Mouse (Mus musculus) heart, embryonic 11.5 days (tissue): ENCODE results near the gene Esr1. TPM values are rescaled to one million over a fixed set of nuclear protein-coding genes. Genes with fewer than 3 reads are reported as not detected.

Experiments used
- ATAC-seq: fragments of 200-750 bp; cut with Nextera tagmentation; replicated peaks from 2 replicates; pipeline ENCODE4 v1.8.0; 2017; ENCODE audit warnings: moderate library complexity; ENCODE audit not compliant: insufficient number of reproducible peaks, low FRiP score, low TSS enrichment
- H3K27ac ChIP-seq: fragments of 300-500 bp; sonication (generic); 2 replicates; pipeline ENCODE4 v1.5.1; 2014; ENCODE audit warnings: mild to moderate bottlenecking, low read depth, low read length
- H3K27me3 ChIP-seq: fragments of 300-500 bp; sonication (generic); 2 replicates; pipeline ENCODE4 v1.6.1; 2014; ENCODE audit warnings: mild to moderate bottlenecking, low read length, mixed read lengths; ENCODE audit not compliant: control insufficient read depth, insufficient read depth
- H3K36me3 ChIP-seq: fragments of 300-500 bp; sonication (generic); 2 replicates; pipeline ENCODE4 v1.6.1; 2014; ENCODE audit warnings: mild to moderate bottlenecking, low read length, moderate library complexity, mixed read lengths; ENCODE audit not compliant: control insufficient read depth, insufficient read depth
- H3K4me1 ChIP-seq: fragments of 300-500 bp; sonication (generic); 2 replicates; pipeline ENCODE4 v1.6.1; 2014; ENCODE audit warnings: low read length; ENCODE audit not compliant: control insufficient read depth, insufficient read depth
- H3K4me2 ChIP-seq: fragments of 300-500 bp; sonication (generic); 2 replicates; pipeline ENCODE4 v1.6.1; 2014; ENCODE audit warnings: mild to moderate bottlenecking, moderate library complexity
- H3K4me3 ChIP-seq: fragments of 300-500 bp; sonication (generic); 2 replicates; pipeline ENCODE4 v1.5.1; 2014; ENCODE audit warnings: low read depth, low read length
- H3K9ac ChIP-seq: fragments of 300-500 bp; sonication (generic); 2 replicates; pipeline ENCODE4 v1.6.1; 2014; ENCODE audit warnings: mild to moderate bottlenecking, low read depth, low read length, moderate library complexity
- H3K9me3 ChIP-seq: fragments of 300-500 bp; sonication (generic); replicated peaks from 2 replicates; pipeline ENCODE4 v1.6.1; 2016; ENCODE audit warnings: low read length; ENCODE audit not compliant: control insufficient read depth
- WGBS: fragments of 180-500 bp; shearing (Covaris S2); extraction: QIAGEN DNeasy Blood & Tissue Kit; methylation state at CpG from one replicate; pipeline ENCODE4 v1.1.7; 2014; ENCODE audit not compliant: insufficient replicate concordance; 5-methylcytosine and 5-hydroxymethylcytosine counted together
- polyA plus RNA-seq: library from polyadenylated mRNA; unstranded; fragments of >200 nt; fragmentation: Nextera tagmentation; extraction: Ambion mirVana; gene quantifications from 2 replicates; pipeline ENCODE4 v1.2.1, GENCODE M21; 2014

The Esr1 gene
- polyA plus RNA-seq, 1 experiment from 2014 or later = 1.3 TPM

- H3K9me3 ChIP-seq = 0 out of 2 replicates have a peak, but pooled peaks cover 2% of the 10 kb centered on the region
- no peak overlapping the region for H3K9ac ChIP-seq
- no peak overlapping the region for H3K4me2 ChIP-seq
- no peaks in the 10 kb centered on the region for H3K36me3 ChIP-seq
- no peaks in the 10 kb centered on the region for H3K27me3 ChIP-seq
- no peak for ATAC-seq
- H3K4me3 ChIP-seq = no peak overlapping the region
- no peaks in the 10 kb centered on the region for H3K4me1 ChIP-seq
- H3K27ac ChIP-seq = no peak overlapping the region
- WGBS = 72% methylated on average over 1 of the region's 1 CpGs
These were observed 403.6 kb downstream of the Esr1 start for GRCm38 (mm10) chr10:5014976-5015375.

GRCm38 (mm10) chr10:5017148-5017547 lies 405.8 kb downstream of the Esr1 start:
- H3K36me3 ChIP-seq = 0 out of 2 replicates have a peak, but pooled peaks cover 3% of the 10 kb centered on the region
- no peak overlapping the region for H3K27ac ChIP-seq
- 0 out of 2 replicates have a peak, but pooled peaks cover 2% of the 10 kb centered on the region for H3K9me3 ChIP-seq
- 65% methylated on average over 1 of the region's 1 CpGs for WGBS
- ATAC-seq = no peak
- no peak overlapping the region for H3K4me2 ChIP-seq
- H3K27me3 ChIP-seq = no peaks in the 10 kb centered on the region
- H3K4me3 ChIP-seq = no peak overlapping the region
- H3K4me1 ChIP-seq = no peaks in the 10 kb centered on the region
- H3K9ac ChIP-seq = no peak overlapping the region

- no peak overlapping the region for H3K4me2 ChIP-seq
- no peaks in the 10 kb centered on the region for H3K9me3 ChIP-seq
- no peak overlapping the region for H3K27ac ChIP-seq
- H3K9ac ChIP-seq = no peak overlapping the region
- ATAC-seq = no peak
- H3K4me1 ChIP-seq = no peaks in the 10 kb centered on the region
- H3K4me3 ChIP-seq = no peak overlapping the region
- no peaks in the 10 kb centered on the region for H3K27me3 ChIP-seq
- 87% methylated on average over 4 of the region's 4 CpGs for WGBS
- 0 out of 2 replicates have a peak, but pooled peaks cover 3% of the 10 kb centered on the region for H3K36me3 ChIP-seq
These were observed 414.5 kb downstream of the Esr1 start for GRCm38 (mm10) chr10:5025906-5026305.

GRCm38 (mm10) chr10:5027208-5027607 lies 415.8 kb downstream of the Esr1 start:
- no peak overlapping the region for H3K27ac ChIP-seq
- H3K36me3 ChIP-seq = peaks cover 4% of the 10 kb centered on the region; the same call in 1 of the 2 replicates
- H3K4me1 ChIP-seq = no peaks in the 10 kb centered on the region
- H3K9ac ChIP-seq = no peak overlapping the region
- no peak overlapping the region for H3K4me2 ChIP-seq
- ATAC-seq = no peak
- no peaks in the 10 kb centered on the region for H3K27me3 ChIP-seq
- no peak overlapping the region for H3K4me3 ChIP-seq
- H3K9me3 ChIP-seq = no peaks in the 10 kb centered on the region
- 80% methylated on average over 1 of the region's 1 CpGs for WGBS

- Histone ChIP-seq H3K27me3 (no peaks in the 10 kb centered on the region), H3K9ac (no peak overlapping the region), H3K4me3 (no peak overlapping the region), H3K9me3 (no peaks in the 10 kb centered on the region), H3K4me1 (no peaks in the 10 kb centered on the region), H3K36me3 (peaks cover 6% of the 10 kb centered on the region; the same call in 1 of the 2 replicates), H3K27ac (no peak overlapping the region), H3K4me2 (no peak overlapping the region)
- ATAC-seq = no peak
- 73% methylated on average over 9 of the region's 9 CpGs for WGBS
These were observed 416.9 kb downstream of the Esr1 start for GRCm38 (mm10) chr10:5028301-5028700.

- Histone ChIP-seq H3K27me3 (no peaks in the 10 kb centered on the region), H3K4me2 (no peak overlapping the region), H3K4me1 (no peaks in the 10 kb centered on the region), H3K4me3 (no peak overlapping the region), H3K9me3 (no peaks in the 10 kb centered on the region), H3K27ac (no peak overlapping the region), H3K9ac (no peak overlapping the region), H3K36me3 (peaks cover 6% of the 10 kb centered on the region; the same call in 1 of the 2 replicates)
- WGBS = 83% methylated on average over 2 of the region's 2 CpGs
- no peak for ATAC-seq
These were observed 417.8 kb downstream of the Esr1 start for GRCm38 (mm10) chr10:5029161-5029560.

- peaks cover 6% of the 10 kb centered on the region; the same call in 1 of the 2 replicates for H3K36me3 ChIP-seq
- no peak overlapping the region for H3K4me2 ChIP-seq
- H3K27ac ChIP-seq = no peak overlapping the region
- no peak overlapping the region for H3K4me3 ChIP-seq
- no peaks in the 10 kb centered on the region for H3K9me3 ChIP-seq
- H3K4me1 ChIP-seq = no peaks in the 10 kb centered on the region
- no peak for ATAC-seq
- H3K27me3 ChIP-seq = no peaks in the 10 kb centered on the region
- no peak overlapping the region for H3K9ac ChIP-seq
- WGBS = 75% methylated on average over 1 of the region's 1 CpGs
These were observed 418.5 kb downstream of the Esr1 start for GRCm38 (mm10) chr10:5029883-5030282.

GRCm38 (mm10) chr10:5032192-5033048 lies 421.0 kb downstream of the Esr1 start:
- H3K36me3 ChIP-seq = peaks cover 9% of the 10 kb centered on the region; the same call in 1 of the 2 replicates
- no peaks in the 10 kb centered on the region for H3K9me3 ChIP-seq

More at GRCm38 (mm10) chr10:5032192-5033048, 421.0 kb downstream of the Esr1 start:
- no peak overlapping the region for H3K27ac ChIP-seq
- H3K4me2 ChIP-seq = no peak overlapping the region
- H3K27me3 ChIP-seq = no peaks in the 10 kb centered on the region
- ATAC-seq = no peak
- no peak overlapping the region for H3K9ac ChIP-seq
- H3K4me1 ChIP-seq = no peaks in the 10 kb centered on the region
- H3K4me3 ChIP-seq = no peak overlapping the region
- WGBS = 75% methylated on average over 15 of the region's 15 CpGs
